Mouse (Mus musculus) liver, embryonic 13.5 days (tissue): ENCODE measurements around the gene Atrn. TPM values are rescaled to one million over a fixed set of nuclear protein-coding genes. Genes with fewer than 3 reads are reported as not detected.

Experiments used
- ATAC-seq: fragments of 200-750 bp; cut with Nextera tagmentation; 2 replicates; pipeline ENCODE4 v1.8.0; 2017; ENCODE audit warnings: low read depth, mild to moderate bottlenecking, moderate number of reproducible peaks, moderate library complexity
- DNase-seq: peaks from one replicate; pipeline ENCODE4 v3.0.0; 2022
- H3K27ac ChIP-seq: fragments of 300-500 bp; sonication (generic); 2 replicates; pipeline ENCODE4 v1.5.1; 2015; ENCODE audit warnings: moderate library complexity, mild to moderate bottlenecking, inconsistent platforms
- H3K27me3 ChIP-seq: fragments of 300-500 bp; sonication (generic); 2 replicates; pipeline ENCODE4 v1.6.1; 2015; ENCODE audit warnings: mild to moderate bottlenecking, inconsistent platforms
- H3K36me3 ChIP-seq: fragments of 300-500 bp; sonication (generic); 2 replicates; pipeline ENCODE4 v1.6.1; 2015; ENCODE audit warnings: mild to moderate bottlenecking, inconsistent platforms
- H3K4me1 ChIP-seq: fragments of 300-500 bp; sonication (generic); replicated peaks from 2 replicates; pipeline ENCODE4 v1.6.1; 2015; ENCODE audit warnings: inconsistent platforms
- H3K4me2 ChIP-seq: fragments of 300-500 bp; sonication (generic); 2 replicates; pipeline ENCODE4 v1.6.1; 2015; ENCODE audit warnings: inconsistent platforms, mild to moderate bottlenecking, moderate library complexity
- H3K4me3 ChIP-seq: fragments of 300-500 bp; sonication (generic); replicated peaks from 2 replicates; pipeline ENCODE4 v1.5.1; 2015; ENCODE audit warnings: mild to moderate bottlenecking, inconsistent platforms
- H3K9ac ChIP-seq: fragments of 300-500 bp; sonication (generic); 2 replicates; pipeline ENCODE4 v1.6.1; 2015; ENCODE audit warnings: mild to moderate bottlenecking, inconsistent platforms
- H3K9me3 ChIP-seq: fragments of 300-500 bp; sonication (generic); replicated peaks from 2 replicates; pipeline ENCODE4 v1.6.1; 2016; ENCODE audit warnings: inconsistent platforms
- WGBS: fragments of 180-500 bp; shearing (Covaris S2); methylation state at CpG from one replicate; pipeline ENCODE4 v1.1.7; 2015; ENCODE audit not compliant: insufficient replicate concordance; 5-methylcytosine and 5-hydroxymethylcytosine counted together
- polyA plus RNA-seq: library from polyadenylated mRNA; unstranded; fragments of >200 nt; fragmentation: Nextera tagmentation; extraction: Ambion mirVana; gene quantifications from 2 replicates; pipeline ENCODE4 v1.2.1, GENCODE M21; 2015

The Atrn gene
- polyA plus RNA-seq, 1 experiment from 2014 or later = 1.5 TPM

DNA sequence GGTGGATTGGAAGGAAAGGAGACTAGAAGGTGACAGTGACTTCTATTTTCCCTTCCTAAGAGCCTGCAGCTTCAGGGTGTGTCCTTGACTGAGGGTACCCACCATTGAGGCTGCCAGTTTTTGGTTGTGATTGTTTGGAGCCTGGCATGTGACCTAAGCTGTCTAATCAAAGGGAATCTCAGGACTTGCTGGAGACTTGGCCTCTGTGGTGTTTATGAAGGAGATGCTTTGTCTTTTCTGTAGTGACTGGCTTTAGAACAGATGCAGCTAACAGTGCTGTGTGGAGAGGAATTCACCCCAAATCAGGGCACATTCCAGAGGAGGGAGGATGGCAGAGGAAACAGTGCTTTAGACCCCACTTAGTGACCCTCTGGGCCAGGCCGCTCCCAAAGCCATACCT, 8.6 kb downstream of the Atrn start:
- Histone ChIP-seq H3K9me3 (no peaks in the 10 kb centered on the region), H3K27me3 (no peaks in the 10 kb centered on the region), H3K4me3 (no peak overlapping the region), H3K4me2 (no peak overlapping the region), H3K27ac (no peak overlapping the region), H3K4me1 (peaks cover 8% of the 10 kb centered on the region; the same call in 1 of the 2 replicates), H3K9ac (no peak overlapping the region), H3K36me3 (no peaks in the 10 kb centered on the region)
- DNase-seq (no peak), ATAC-seq (no peak)
- 76% methylated on average over 1 of the region's 1 CpGs for WGBS

- Histone ChIP-seq H3K36me3 (no peaks in the 10 kb centered on the region), H3K4me2 (no peak overlapping the region), H3K4me3 (no peak overlapping the region), H3K9me3 (no peaks in the 10 kb centered on the region), H3K27me3 (no peaks in the 10 kb centered on the region), H3K9ac (no peak overlapping the region), H3K27ac (no peak overlapping the region), H3K4me1 (peaks cover 4% of the 10 kb centered on the region; the same call in 1 of the 2 replicates)
- no peak for ATAC-seq
- DNase-seq = no peak
- WGBS = 64% methylated on average over 3 of the region's 3 CpGs
Observed at GRCm38 (mm10) chr2:130916521-130917147, 10.3 kb downstream of the Atrn start.

DNA sequence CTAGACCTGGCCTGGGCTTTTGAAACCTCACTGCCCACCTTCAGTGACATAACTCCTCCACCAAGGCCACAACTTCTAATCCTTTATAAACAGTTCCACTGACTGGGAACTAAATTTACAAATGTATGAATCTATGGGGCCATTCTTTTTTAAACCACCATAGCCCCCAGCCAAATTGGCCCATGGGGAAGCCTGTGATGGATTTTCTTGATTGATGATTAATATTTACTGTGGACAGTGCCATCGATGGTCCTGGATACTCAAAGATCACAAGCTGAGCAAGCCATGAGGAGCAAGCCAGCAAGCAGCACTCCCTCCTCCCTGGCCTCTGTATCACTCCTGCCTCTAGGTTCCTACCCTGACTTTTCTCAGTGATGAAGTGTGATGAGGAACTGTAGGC, 11.4 kb downstream of the Atrn start:
- no peaks in the 10 kb centered on the region for H3K9me3 ChIP-seq
- no peak overlapping the region for H3K9ac ChIP-seq
- no peaks in the 10 kb centered on the region for H3K36me3 ChIP-seq
- WGBS = 79% methylated on average over 1 of the region's 1 CpGs
- no peak overlapping the region for H3K27ac ChIP-seq
- no peaks in the 10 kb centered on the region for H3K4me1 ChIP-seq
- no peak overlapping the region for H3K4me2 ChIP-seq
- ATAC-seq (no peak), DNase-seq (no peak)
- no peak overlapping the region for H3K4me3 ChIP-seq
- H3K27me3 ChIP-seq = no peaks in the 10 kb centered on the region

DNA sequence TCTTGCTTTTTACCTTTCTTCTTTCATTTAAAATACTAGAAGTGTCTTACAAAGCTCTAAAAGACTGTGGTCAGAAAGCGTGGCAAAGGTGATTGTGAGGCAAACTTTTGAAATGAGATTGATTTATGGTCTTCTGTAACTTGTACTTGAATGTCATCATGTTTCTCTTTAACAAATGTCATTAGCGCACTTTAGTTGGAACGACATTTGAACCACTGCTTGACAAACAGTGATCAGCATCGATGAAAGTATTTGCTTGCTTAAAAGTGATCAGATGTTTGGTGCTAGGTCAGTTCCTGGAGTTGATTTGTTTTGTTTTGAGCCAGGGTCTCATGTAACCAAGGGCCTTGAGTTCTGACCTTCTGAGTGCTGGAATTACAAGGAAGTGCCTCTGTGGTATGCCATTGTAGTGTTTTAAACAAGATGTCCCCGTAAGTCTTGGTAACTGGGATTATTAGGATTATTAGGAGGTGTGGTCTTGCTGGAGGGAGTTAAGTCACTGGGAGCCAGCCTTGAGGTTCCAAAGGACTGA, 12.8 kb downstream of the Atrn start:
- WGBS = 78% methylated on average over 5 of the region's 5 CpGs
- no peak overlapping the region for H3K9ac ChIP-seq
- H3K4me1 ChIP-seq = no peaks in the 10 kb centered on the region
- ATAC-seq (no peak), DNase-seq (no peak)
- H3K27me3 ChIP-seq = no peaks in the 10 kb centered on the region
- H3K36me3 ChIP-seq = no peaks in the 10 kb centered on the region
- no peak overlapping the region for H3K27ac ChIP-seq
- H3K4me2 ChIP-seq = no peak overlapping the region
- H3K9me3 ChIP-seq = no peaks in the 10 kb centered on the region
- H3K4me3 ChIP-seq = no peak overlapping the region

GRCm38 (mm10) chr2:130924950-130925349, 18.7 kb downstream of the Atrn start:
- 46% methylated on average over 2 of the region's 2 CpGs for WGBS
- DNase-seq (no peak), ATAC-seq (no peak)

GRCm38 (mm10) chr2:130928031-130928430, 21.7 kb downstream of the Atrn start:
- 86% methylated on average over 4 of the region's 4 CpGs for WGBS
- Histone ChIP-seq H3K4me3 (no peak overlapping the region), H3K9ac (no peak overlapping the region), H3K4me2 (no peak overlapping the region), H3K27ac (no peak overlapping the region), H3K36me3 (no peaks in the 10 kb centered on the region), H3K4me1 (peaks cover 21% of the 10 kb centered on the region), H3K27me3 (no peaks in the 10 kb centered on the region), H3K9me3 (no peaks in the 10 kb centered on the region)
- ATAC-seq (no peak), DNase-seq (no peak)

More at GRCm38 (mm10) chr2:130924950-130925349, 18.7 kb downstream of the Atrn start:
- H3K4me1 ChIP-seq = peaks cover 8% of the 10 kb centered on the region; the same call in 1 of the 2 replicates
- no peaks in the 10 kb centered on the region for H3K9me3 ChIP-seq
- no peak overlapping the region for H3K4me2 ChIP-seq
- H3K9ac ChIP-seq = no peak overlapping the region
- no peak overlapping the region for H3K27ac ChIP-seq
- H3K36me3 ChIP-seq = no peaks in the 10 kb centered on the region
- H3K4me3 ChIP-seq = no peak overlapping the region
- H3K27me3 ChIP-seq = no peaks in the 10 kb centered on the region

- H3K4me2 ChIP-seq = no peak overlapping the region
- H3K27ac ChIP-seq = no peak overlapping the region
- no peak for ATAC-seq
- no peaks in the 10 kb centered on the region for H3K9me3 ChIP-seq
- no peak overlapping the region for H3K9ac ChIP-seq
- no peak for DNase-seq
- peaks cover 21% of the 10 kb centered on the region for H3K4me1 ChIP-seq
- H3K4me3 ChIP-seq = no peak overlapping the region
- H3K27me3 ChIP-seq = no peaks in the 10 kb centered on the region
- no peaks in the 10 kb centered on the region for H3K36me3 ChIP-seq
Observed at GRCm38 (mm10) chr2:130928530-130928929, 22.2 kb downstream of the Atrn start.

GRCm38 (mm10) chr2:130929994-130930393, 23.7 kb downstream of the Atrn start:
- no peaks in the 10 kb centered on the region for H3K27me3 ChIP-seq
- no peak for DNase-seq
- no peak overlapping the region for H3K4me3 ChIP-seq
- H3K4me2 ChIP-seq = no peak overlapping the region
- 24% methylated on average over 5 of the region's 5 CpGs for whole genome bisulfite sequencing
- H3K9me3 ChIP-seq = no peaks in the 10 kb centered on the region
- H3K27ac ChIP-seq = no peak overlapping the region
- peaks cover 21% of the 10 kb centered on the region for H3K4me1 ChIP-seq
- no peak for ATAC-seq
- H3K36me3 ChIP-seq = no peaks in the 10 kb centered on the region
- H3K9ac ChIP-seq = no peak overlapping the region

DNA sequence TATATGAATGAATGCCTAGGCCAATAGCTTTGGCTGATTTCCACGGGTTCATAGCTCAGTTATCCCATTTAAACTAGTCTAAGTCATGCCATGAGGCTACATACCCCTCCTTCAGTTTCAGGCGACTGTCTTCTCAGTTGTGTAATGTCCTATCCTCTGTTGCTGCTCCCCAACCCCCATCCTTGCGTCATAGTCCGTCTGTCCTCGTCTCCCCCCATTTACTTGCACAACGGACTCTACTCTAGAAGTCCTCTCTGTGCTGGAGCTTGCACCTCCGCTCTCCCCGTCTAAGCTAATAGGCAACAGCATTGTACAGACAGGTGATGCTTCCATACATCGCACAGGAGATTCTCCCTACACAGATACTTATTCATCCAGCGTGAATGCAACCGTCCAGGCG, 26.6 kb downstream of the Atrn start:
- ATAC-seq (no peak), DNase-seq (no peak)
- H3K9ac ChIP-seq = no peak overlapping the region
- H3K27me3 ChIP-seq = no peaks in the 10 kb centered on the region
- H3K4me3 ChIP-seq = no peak overlapping the region
- WGBS = 66% methylated on average over 12 of the region's 12 CpGs
- no peaks in the 10 kb centered on the region for H3K9me3 ChIP-seq
- H3K36me3 ChIP-seq = peaks cover 3% of the 10 kb centered on the region; the same call in 1 of the 2 replicates
- H3K4me1 ChIP-seq = peaks cover 18% of the 10 kb centered on the region
- no peak overlapping the region for H3K27ac ChIP-seq
- H3K4me2 ChIP-seq = no peak overlapping the region

DNA sequence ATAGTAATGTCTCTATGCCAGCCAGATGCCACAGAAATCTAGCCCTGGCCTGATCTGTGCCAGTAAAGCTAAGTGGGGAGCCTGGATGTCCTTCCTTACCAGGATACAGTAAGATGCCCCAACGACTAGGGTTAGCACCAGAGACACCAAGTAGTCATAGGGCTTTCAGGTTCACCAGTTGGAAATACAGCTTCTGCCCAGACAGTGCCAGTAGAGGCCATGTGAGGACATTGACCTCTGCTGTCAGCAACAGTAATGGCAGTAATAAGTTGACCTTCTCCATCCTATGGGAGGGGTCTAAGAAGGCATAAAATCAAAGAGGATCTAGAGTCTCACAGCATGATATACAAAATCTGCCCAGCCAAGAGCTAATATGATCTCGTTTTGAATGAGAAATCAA, 43.5 kb downstream of the Atrn start:
- ATAC-seq (no peak), DNase-seq (no peak)
- Histone ChIP-seq H3K9me3 (no peaks in the 10 kb centered on the region), H3K27me3 (no peaks in the 10 kb centered on the region), H3K27ac (no peak overlapping the region), H3K36me3 (peaks cover 4% of the 10 kb centered on the region; the same call in 1 of the 2 replicates), H3K4me2 (no peak overlapping the region), H3K9ac (no peak overlapping the region), H3K4me1 (no peaks in the 10 kb centered on the region), H3K4me3 (no peak overlapping the region)
- WGBS = 69% methylated on average over 2 of the region's 2 CpGs

DNA sequence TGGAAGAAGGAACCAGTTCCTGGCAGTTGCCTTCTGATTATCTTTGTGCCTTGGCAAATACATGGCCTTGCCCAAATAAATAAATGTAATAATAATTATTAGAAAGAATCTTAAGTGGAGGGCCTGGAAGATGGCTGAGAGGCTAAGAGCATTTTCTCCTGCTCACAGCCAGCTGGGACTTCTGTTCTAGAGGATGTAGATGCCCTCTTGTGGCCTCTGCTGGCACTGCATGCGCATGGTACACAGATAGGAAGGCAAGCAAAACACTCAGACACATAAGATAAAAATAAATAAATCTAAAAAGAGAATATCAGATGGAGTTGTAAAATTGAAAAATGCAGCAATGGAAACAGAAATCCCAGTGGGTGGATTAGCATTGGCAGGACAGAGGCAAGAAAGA, 44.3 kb downstream of the Atrn start:
- H3K4me1 ChIP-seq = no peaks in the 10 kb centered on the region
- DNase-seq = peak; percentile 61
- H3K9me3 ChIP-seq = no peaks in the 10 kb centered on the region
- peaks cover 4% of the 10 kb centered on the region; the same call in 1 of the 2 replicates for H3K36me3 ChIP-seq
- H3K4me3 ChIP-seq = no peak overlapping the region
- H3K27ac ChIP-seq = no peak overlapping the region
- H3K27me3 ChIP-seq = no peaks in the 10 kb centered on the region
- no peak overlapping the region for H3K4me2 ChIP-seq
- ATAC-seq = no peak
- 2% methylated on average over 1 of the region's 1 CpGs for WGBS
- no peak overlapping the region for H3K9ac ChIP-seq

DNA sequence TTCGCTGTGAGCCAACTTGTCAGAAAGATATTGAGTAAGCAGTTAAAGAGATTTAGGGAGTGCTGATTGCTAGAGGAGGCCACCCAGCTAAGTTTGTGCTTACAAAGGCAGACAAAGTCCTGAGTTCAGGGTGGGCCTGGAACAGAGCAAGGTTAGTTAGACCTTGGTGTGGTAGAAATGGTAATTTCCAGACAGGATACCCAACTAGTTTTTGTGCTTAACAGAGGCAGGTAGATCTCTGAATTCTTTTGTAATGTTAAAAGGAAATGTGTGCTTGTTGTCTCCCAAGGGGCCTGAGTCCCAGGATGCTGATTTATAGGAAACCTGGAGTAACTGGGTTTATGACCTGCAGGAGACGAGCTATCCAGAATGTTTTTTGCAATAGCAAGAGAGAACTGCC, 52.6 kb downstream of the Atrn start:
- 67% methylated on average over 2 of the region's 2 CpGs for WGBS
- no peak overlapping the region for H3K4me3 ChIP-seq
- no peaks in the 10 kb centered on the region for H3K4me1 ChIP-seq
- DNase-seq (no peak), ATAC-seq (no peak)
- H3K9ac ChIP-seq = no peak overlapping the region
- H3K4me2 ChIP-seq = no peak overlapping the region
- H3K27me3 ChIP-seq = no peaks in the 10 kb centered on the region
- peaks cover 14% of the 10 kb centered on the region for H3K36me3 ChIP-seq
- no peak overlapping the region for H3K27ac ChIP-seq
- H3K9me3 ChIP-seq = no peaks in the 10 kb centered on the region
